Mouse (Mus musculus): Measurements from ENCODE around the gene Irs2. TPM values are rescaled to one million over a fixed set of nuclear protein-coding genes. Genes with fewer than 3 reads are reported as not detected.
A peak's percentile ranks its signal among the peaks of the same experiment; 100 is the strongest.

Irs2 gene
- total RNA-seq, 1 experiment: 13.9 TPM

- no peak overlapping the region for H3K4me3 ChIP-seq (ENCODE audit: insufficient read depth in 1 of 2, low read depth in 1 of 2, low read length in 2 of 2, poor library complexity in 1 of 2, severe bottlenecking in 1 of 2)
- no peak overlapping the region for H3K27ac ChIP-seq (ENCODE audit: insufficient read depth, low read depth, low read length, poor library complexity, severe bottlenecking)
- in situ Hi-C loops (cut with MboI; ENCODE audit: low sequenced_read_pairs in 2 of 2, unreplicated experiment in 2 of 2): no loop called here
- H3K9me3 ChIP-seq (ENCODE audit: control insufficient read depth, insufficient read depth, low read depth, low read length): no peaks in the 10 kb centered on the region
- H3K36me3 ChIP-seq (ENCODE audit: control insufficient read depth, insufficient read depth, low read length, poor library complexity, severe bottlenecking): no peaks in the 10 kb centered on the region
- no peak for TF ChIP-seq ZNF384 (IDR thresholded peaks at IDR 0.05; ENCODE audit: low read depth, low read length)
- no peak for TF ChIP-seq HCFC1 (IDR thresholded peaks at IDR 0.05; ENCODE audit: borderline replicate concordance, insufficient read depth, low read length)
- no peak for TF ChIP-seq MAFK (IDR thresholded peaks at IDR 0.05; ENCODE audit: insufficient read depth, low read depth, low read length)
- no peak for TF ChIP-seq ZC3H11A (IDR thresholded peaks at IDR 0.05; ENCODE audit: borderline replicate concordance, low read depth, low read length)
- no peak for TF ChIP-seq CHD2 (IDR thresholded peaks at IDR 0.05; ENCODE audit: low read depth, low read length)
- no peak for DNase-seq (ENCODE audit: low read depth, low spot score)
- H3K4me1 ChIP-seq (ENCODE audit: control insufficient read depth in 2 of 2, insufficient read depth in 2 of 2, low read length in 2 of 2, poor library complexity in 1 of 2): peaks cover 0 to 2% of the 10 kb centered on the region in 2 experiments; a peak in 1 of 4 replicates
- no peak overlapping the region for H3K9ac ChIP-seq (ENCODE audit: insufficient read depth, low read depth, low read length, poor library complexity, severe bottlenecking)
Measured at GRCm38 (mm10) chr8:11015622-11016021, 7.4 kb upstream of the Irs2 start.

GRCm38 (mm10) chr8:11013258-11013657 is 5.0 kb upstream of the Irs2 start:
- no peak overlapping the region for H3K27ac ChIP-seq (ENCODE audit: insufficient read depth, low read depth, low read length, poor library complexity, severe bottlenecking)
- no peaks in the 10 kb centered on the region for H3K36me3 ChIP-seq (ENCODE audit: control insufficient read depth, insufficient read depth, low read length, poor library complexity, severe bottlenecking)
- no peak overlapping the region for H3K9ac ChIP-seq (ENCODE audit: insufficient read depth, low read depth, low read length, poor library complexity, severe bottlenecking)
- no peak overlapping the region for H3K4me3 ChIP-seq (ENCODE audit: insufficient read depth in 1 of 2, low read depth in 1 of 2, low read length in 2 of 2, poor library complexity in 1 of 2, severe bottlenecking in 1 of 2)
- in situ Hi-C loops (cut with MboI; ENCODE audit: low sequenced_read_pairs in 2 of 2, unreplicated experiment in 2 of 2): no loop called here
- no peak for DNase-seq (ENCODE audit: low read depth, low spot score)
- peaks cover 3 to 4% of the 10 kb centered on the region in 2 experiments; a peak in 3 of 4 replicates for H3K4me1 ChIP-seq (ENCODE audit: control insufficient read depth in 2 of 2, insufficient read depth in 2 of 2, low read length in 2 of 2, poor library complexity in 1 of 2)
- H3K9me3 ChIP-seq (ENCODE audit: control insufficient read depth, insufficient read depth, low read depth, low read length): no peaks in the 10 kb centered on the region
- TF ChIP-seq ZC3H11A (IDR thresholded peaks at IDR 0.05; ENCODE audit: borderline replicate concordance, low read depth, low read length) (peak; percentile 39; the same call in 1 of the 2 replicates), ZNF384 (IDR thresholded peaks at IDR 0.05; ENCODE audit: low read depth, low read length) (no peak)

- Histone ChIP-seq H3K36me3 (ENCODE audit: control insufficient read depth, insufficient read depth, low read length, poor library complexity, severe bottlenecking) (no peaks in the 10 kb centered on the region; the same call in 1 of the 2 replicates), H3K4me1 (ENCODE audit: control insufficient read depth in 2 of 2, insufficient read depth in 2 of 2, low read length in 2 of 2, poor library complexity in 1 of 2) (peaks cover 3 to 4% of the 10 kb centered on the region in 2 experiments; a peak in 3 of 4 replicates), H3K9ac (ENCODE audit: insufficient read depth, low read depth, low read length, poor library complexity, severe bottlenecking) (no peak overlapping the region), H3K27ac (ENCODE audit: insufficient read depth, low read depth, low read length, poor library complexity, severe bottlenecking) (no peak overlapping the region), H3K9me3 (ENCODE audit: control insufficient read depth, insufficient read depth, low read depth, low read length) (no peaks in the 10 kb centered on the region), H3K4me3 (ENCODE audit: insufficient read depth in 1 of 2, low read depth in 1 of 2, low read length in 2 of 2, poor library complexity in 1 of 2, severe bottlenecking in 1 of 2) (no peak overlapping the region)
- no peak for DNase-seq (ENCODE audit: low read depth, low spot score)
- no peak for TF ChIP-seq ZNF384 (IDR thresholded peaks at IDR 0.05; ENCODE audit: low read depth, low read length)
- no peak for TF ChIP-seq ZC3H11A (IDR thresholded peaks at IDR 0.05; ENCODE audit: borderline replicate concordance, low read depth, low read length)
- TF ChIP-seq HCFC1 (IDR thresholded peaks at IDR 0.05; ENCODE audit: borderline replicate concordance, insufficient read depth, low read length): no peak
- TF ChIP-seq CHD2 (IDR thresholded peaks at IDR 0.05; ENCODE audit: low read depth, low read length): no peak
- TF ChIP-seq MAFK (IDR thresholded peaks at IDR 0.05; ENCODE audit: insufficient read depth, low read depth, low read length): no peak
- in situ Hi-C loops (cut with MboI; ENCODE audit: low sequenced_read_pairs in 2 of 2, unreplicated experiment in 2 of 2): no loop called here
Measured at GRCm38 (mm10) chr8:11011787-11012485, 3.7 kb upstream of the Irs2 start.

- no peak for TF ChIP-seq ZNF384 (IDR thresholded peaks at IDR 0.05; ENCODE audit: low read depth, low read length)
- no peak for TF ChIP-seq ZC3H11A (IDR thresholded peaks at IDR 0.05; ENCODE audit: borderline replicate concordance, low read depth, low read length)
- TF ChIP-seq HCFC1 (IDR thresholded peaks at IDR 0.05; ENCODE audit: borderline replicate concordance, insufficient read depth, low read length): no peak
- no peak for TF ChIP-seq MAFK (IDR thresholded peaks at IDR 0.05; ENCODE audit: insufficient read depth, low read depth, low read length)
- no peak for TF ChIP-seq CHD2 (IDR thresholded peaks at IDR 0.05; ENCODE audit: low read depth, low read length)
- in situ Hi-C loops (cut with MboI; ENCODE audit: low sequenced_read_pairs in 2 of 2, unreplicated experiment in 2 of 2): no loop called here
- no peak overlapping the region for H3K9ac ChIP-seq (ENCODE audit: insufficient read depth, low read depth, low read length, poor library complexity, severe bottlenecking)
- H3K27ac ChIP-seq (ENCODE audit: insufficient read depth, low read depth, low read length, poor library complexity, severe bottlenecking): no peak overlapping the region
- H3K9me3 ChIP-seq (ENCODE audit: control insufficient read depth, insufficient read depth, low read depth, low read length): no peaks in the 10 kb centered on the region
- no peak for DNase-seq (ENCODE audit: low read depth, low spot score)
- peaks cover 9% of the 10 kb centered on the region; the same call in 1 of the 2 replicates for H3K36me3 ChIP-seq (ENCODE audit: control insufficient read depth, insufficient read depth, low read length, poor library complexity, severe bottlenecking)
- peaks cover 4 to 9% of the 10 kb centered on the region in 2 experiments for H3K4me1 ChIP-seq (ENCODE audit: control insufficient read depth in 2 of 2, insufficient read depth in 2 of 2, low read length in 2 of 2, poor library complexity in 1 of 2)
- no peak overlapping the region for H3K4me3 ChIP-seq (ENCODE audit: insufficient read depth in 1 of 2, low read depth in 1 of 2, low read length in 2 of 2, poor library complexity in 1 of 2, severe bottlenecking in 1 of 2)
Measured at GRCm38 (mm10) chr8:11010913-11011605, 2.8 kb upstream of the Irs2 start.
